Mouse (Mus musculus) brain, embryonic 14.5 days (tissue): Measurements from ENCODE around the gene Hk1.

Experiments
- CTCF ChIP-seq: fragments of 200-500 bp; IDR thresholded peaks from 2 replicates; pipeline ENCODE4 v1.5.1; 2012; ENCODE audit warnings: inconsistent platforms, mild to moderate bottlenecking, moderate library complexity, borderline replicate concordance; ENCODE audit not compliant: insufficient read depth, insufficient read length; ENCODE audit errors: extremely low read depth
- POLR2A ChIP-seq: fragments of 200-500 bp; IDR thresholded peaks from 2 replicates; pipeline ENCODE4 v1.6.1; 2012; ENCODE audit warnings: mild to moderate bottlenecking, inconsistent platforms, borderline replicate concordance; ENCODE audit not compliant: poor library complexity, insufficient read depth, insufficient read length, severe bottlenecking; ENCODE audit errors: extremely low read depth

DNA sequence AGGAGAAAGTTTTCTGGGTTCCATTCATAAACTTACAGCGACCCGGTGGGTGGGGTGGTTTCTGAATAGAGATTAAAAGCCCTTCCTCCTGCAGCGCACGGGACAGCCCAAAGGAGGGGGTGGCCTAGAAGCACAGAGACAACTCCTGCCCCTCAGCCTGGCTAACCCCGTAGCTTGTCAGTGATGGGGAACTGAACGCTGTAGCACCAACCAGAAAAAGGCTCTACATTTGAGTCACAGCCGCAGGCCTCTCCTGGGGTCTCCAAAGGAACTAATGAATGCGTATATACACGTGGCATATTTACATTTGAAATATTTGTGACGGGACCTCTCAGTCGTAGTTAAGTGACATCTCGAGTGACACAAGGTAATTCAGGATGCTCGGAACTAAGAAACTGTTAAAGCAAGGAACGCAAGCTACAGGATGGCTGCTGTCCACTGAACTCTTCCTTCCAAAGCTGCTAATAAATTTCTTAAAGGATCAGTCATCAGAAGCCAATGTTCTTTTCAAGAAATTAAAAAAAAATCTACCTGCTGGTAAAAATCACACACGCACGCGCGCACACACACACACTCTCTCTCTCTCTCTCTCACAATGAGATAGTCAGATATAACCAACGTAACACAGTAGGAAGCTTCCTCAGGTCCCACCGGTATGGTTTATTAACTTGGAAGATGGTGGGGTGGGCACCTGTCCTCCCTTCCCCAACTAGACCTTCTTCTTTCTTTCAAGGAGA lies 44.9 kb downstream of the Hk1 start:
- TF ChIP-seq POLR2A (no peak), CTCF (no peak)
